Comparison of ENCODE assay signal across 8 mouse cellular contexts in the genomic region with DNA sequence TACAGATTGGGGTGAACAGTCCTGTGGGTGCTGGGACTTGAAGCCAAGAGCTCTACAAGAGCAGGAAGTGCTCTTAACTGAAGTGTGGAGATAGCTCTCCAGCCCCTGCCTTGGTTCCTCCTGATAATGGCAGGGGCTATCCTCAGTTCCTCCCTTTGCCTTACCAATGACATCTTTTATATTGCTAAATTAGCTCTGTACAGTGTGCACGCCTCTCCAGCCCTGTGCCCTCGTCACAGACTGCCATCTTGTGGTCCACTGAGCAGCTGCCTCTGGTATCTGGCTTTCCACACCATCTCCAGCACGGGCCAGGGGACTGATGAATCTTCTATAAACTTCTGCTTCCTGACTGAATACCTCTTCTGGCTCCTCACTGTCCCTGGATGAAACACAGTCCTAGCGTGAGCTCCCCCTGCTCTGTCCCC. TPM values are rescaled to one million over a fixed set of nuclear protein-coding genes. Genes with fewer than 3 reads are reported as not detected.
DNase-seq lines count a peak whose midpoint lies in the region; ATAC-seq and TF ChIP-seq lines count a peak whose summit lies in the region.

No protein-coding gene starts in this region.

- H3K4me3 ChIP-seq in MEL (ENCODE audit: control insufficient read depth in 1 of 2, insufficient read depth in 1 of 2, low read depth in 2 of 2, low read length in 2 of 2): peak overlapping the region; percentile 30 to 50
- no peak overlapping the region for H3K4me3 ChIP-seq in forebrain, embryonic 11.5 days (ENCODE audit: low read depth, low read length)
- no peak overlapping the region for H3K4me3 ChIP-seq in heart, postnatal 0 days (ENCODE audit: low read depth, low read length)
- no peak overlapping the region for H3K4me3 ChIP-seq in liver, embryonic 16.5 days (ENCODE audit: low read depth, low read length)
- H3K4me3 ChIP-seq in neural tube, embryonic 13.5 days: no peak overlapping the region

- peaks cover 0 to 35% of the 10 kb centered on the region in 2 experiments; a peak in 2 of 4 replicates for H3K36me3 ChIP-seq in MEL (ENCODE audit: control insufficient read depth in 1 of 2, insufficient read depth in 2 of 2, low read length in 2 of 2)
- no peaks in the 10 kb centered on the region for H3K36me3 ChIP-seq in forebrain, embryonic 11.5 days (ENCODE audit: control insufficient read depth, insufficient read depth, low read length)
- no peaks in the 10 kb centered on the region for H3K36me3 ChIP-seq in heart, postnatal 0 days (replicated peaks; ENCODE audit: control insufficient read depth, insufficient read depth, low read length)
- H3K36me3 ChIP-seq in liver, embryonic 16.5 days (ENCODE audit: control insufficient read depth, insufficient read depth): no peaks in the 10 kb centered on the region
- no peaks in the 10 kb centered on the region for H3K36me3 ChIP-seq in neural tube, embryonic 13.5 days

- peak; percentile 95 for DNase-seq in MEL (ENCODE audit: low read depth, low spot score)
- peak; percentile 61 for DNase-seq in adrenal gland, postnatal 25 days
- DNase-seq in forebrain, embryonic 11.5 days (ENCODE audit: low spot score): peak; percentile 74
- no peak for DNase-seq in heart, postnatal 0 days (ENCODE audit: low spot score)
- peak; percentile 67 for DNase-seq in layer of hippocampus, adult 11-12 months (ENCODE audit: low spot score)
- DNase-seq in B cell, adult 2 months: no peak

- no peak overlapping the region for H3K4me2 ChIP-seq in forebrain, embryonic 11.5 days (ENCODE audit: low read depth, low read length, severe bottlenecking)
- H3K4me2 ChIP-seq in heart, postnatal 0 days (ENCODE audit: low read depth, low read length): no peak overlapping the region
- no peak overlapping the region for H3K4me2 ChIP-seq in liver, embryonic 16.5 days (ENCODE audit: low read depth, low read length)
- no peak overlapping the region for H3K4me2 ChIP-seq in neural tube, embryonic 13.5 days

- H3K4me1 ChIP-seq in MEL (ENCODE audit: control insufficient read depth in 1 of 2, insufficient read depth in 2 of 2, low read length in 2 of 2): peaks cover 20 to 50% of the 10 kb centered on the region in 2 experiments
- H3K4me1 ChIP-seq in forebrain, embryonic 11.5 days (replicated peaks; ENCODE audit: control insufficient read depth, insufficient read depth, low read length): no peaks in the 10 kb centered on the region
- 0 out of 2 replicates have a peak, but pooled peaks cover 4% of the 10 kb centered on the region for H3K4me1 ChIP-seq in heart, postnatal 0 days (ENCODE audit: control insufficient read depth, insufficient read depth)
- H3K4me1 ChIP-seq in liver, embryonic 16.5 days (ENCODE audit: control insufficient read depth, low read depth, low read length): peaks cover 21% of the 10 kb centered on the region
- H3K4me1 ChIP-seq in neural tube, embryonic 13.5 days (replicated peaks): peaks cover 18% of the 10 kb centered on the region

- peak; percentile 63 to 91 (median 83) for TF ChIP-seq CTCF in MEL (IDR thresholded peaks at IDR 0.05 in 2 of 3, conservative IDR thresholded peaks at IDR 0.05 in 1 of 3; ENCODE audit: control insufficient read depth in 1 of 3, insufficient read depth in 1 of 3, low read depth in 2 of 3, low read length in 3 of 3, poor library complexity in 1 of 3, severe bottlenecking in 1 of 3)
- peak; percentile 83 for TF ChIP-seq CTCF in heart, postnatal 0 days (IDR thresholded peaks at IDR 0.05; ENCODE audit: low read depth)

- peak overlapping the region; percentile 78 for H3K27ac ChIP-seq in MEL (ENCODE audit: control insufficient read depth, low read depth, low read length)
- no peak overlapping the region for H3K27ac ChIP-seq in forebrain, embryonic 11.5 days (ENCODE audit: low read depth, low read length)
- H3K27ac ChIP-seq in heart, postnatal 0 days (ENCODE audit: low read depth): no peak overlapping the region
- H3K27ac ChIP-seq in liver, embryonic 16.5 days (ENCODE audit: low read length): peak overlapping the region; percentile 8; the same call in 1 of the 2 replicates
- H3K27ac ChIP-seq in neural tube, embryonic 13.5 days (replicated peaks): no peak overlapping the region

- H3K79me2 ChIP-seq in MEL (ENCODE audit: control insufficient read depth, insufficient read depth, low read length, poor library complexity): no peaks in the 10 kb centered on the region

- no peak; a peak in 1 of 4 replicates for TF ChIP-seq POLR2A in MEL (IDR thresholded peaks at IDR 0.05; ENCODE audit: control insufficient read depth in 1 of 2, insufficient read depth in 1 of 2, low read depth in 1 of 2, low read length in 2 of 2, poor library complexity in 1 of 2)

- 38% methylated on average over 4 of the region's 4 CpGs for WGBS in forebrain, embryonic 11.5 days
- WGBS in heart, postnatal 0 days: 25% methylated on average over 4 of the region's 4 CpGs
- WGBS in liver, embryonic 16.5 days (ENCODE audit: insufficient replicate concordance): 11% methylated on average over 4 of the region's 4 CpGs
- whole genome bisulfite sequencing in neural tube, embryonic 13.5 days: 37% methylated on average over 4 of the region's 4 CpGs

- TF ChIP-seq EP300 in MEL (IDR thresholded peaks at IDR 0.05; ENCODE audit: low read depth in 1 of 2, low read length in 2 of 2): peak; percentile 79 to 83
- no peak for TF ChIP-seq EP300 in heart, postnatal 0 days (IDR thresholded peaks at IDR 0.05; ENCODE audit: low read depth)

- H3K9ac ChIP-seq in MEL (ENCODE audit: control insufficient read depth, low read depth, low read length, poor library complexity, severe bottlenecking): peak overlapping the region; percentile 60
- H3K9ac ChIP-seq in forebrain, embryonic 11.5 days (ENCODE audit: low read length): no peak overlapping the region
- no peak overlapping the region for H3K9ac ChIP-seq in heart, postnatal 0 days (replicated peaks; ENCODE audit: low read depth, low read length)
- H3K9ac ChIP-seq in liver, embryonic 16.5 days (ENCODE audit: low read depth, low read length): no peak overlapping the region
- no peak overlapping the region for H3K9ac ChIP-seq in neural tube, embryonic 13.5 days

- ATAC-seq in forebrain, embryonic 11.5 days (replicated peaks; ENCODE audit: low FRiP score): peak; percentile 46; the same call in 1 of the 2 replicates
- ATAC-seq in heart, postnatal 0 days (ENCODE audit: insufficient read depth, low read depth): peak; percentile 81; the same call in 1 of the 2 replicates
- ATAC-seq in liver, embryonic 16.5 days (ENCODE audit: low read depth): peak; percentile 60
- ATAC-seq in neural tube, embryonic 13.5 days (ENCODE audit: low read depth): peak; percentile 89

- H3K27me3 ChIP-seq in MEL (ENCODE audit: control insufficient read depth in 1 of 2, insufficient read depth in 2 of 2, low read length in 2 of 2): no peaks in the 10 kb centered on the region
- H3K27me3 ChIP-seq in forebrain, embryonic 11.5 days (ENCODE audit: control insufficient read depth, insufficient read depth, low read length): no peaks in the 10 kb centered on the region
- 0 out of 2 replicates have a peak, but pooled peaks cover 9% of the 10 kb centered on the region for H3K27me3 ChIP-seq in heart, postnatal 0 days (ENCODE audit: control insufficient read depth, insufficient read depth, low read length)
- no peaks in the 10 kb centered on the region for H3K27me3 ChIP-seq in liver, embryonic 16.5 days (ENCODE audit: control insufficient read depth, insufficient read depth, low read depth, low read length)
- peaks cover 24% of the 10 kb centered on the region for H3K27me3 ChIP-seq in neural tube, embryonic 13.5 days

- no peaks in the 10 kb centered on the region for H3K9me3 ChIP-seq in MEL (replicated peaks; ENCODE audit: insufficient read depth, low read length)
- no peaks in the 10 kb centered on the region for H3K9me3 ChIP-seq in forebrain, embryonic 11.5 days (ENCODE audit: control insufficient read depth, low read length)
- H3K9me3 ChIP-seq in heart, postnatal 0 days (replicated peaks; ENCODE audit: control insufficient read depth, low read length): no peaks in the 10 kb centered on the region
- no peaks in the 10 kb centered on the region for H3K9me3 ChIP-seq in liver, embryonic 16.5 days (replicated peaks; ENCODE audit: control insufficient read depth, low read length)
- H3K9me3 ChIP-seq in neural tube, embryonic 13.5 days: no peaks in the 10 kb centered on the region

- TF ChIP-seq RAD21 in MEL (IDR thresholded peaks at IDR 0.05; ENCODE audit: low read depth, low read length): peak; percentile 90

TF ChIP-seq in MEL, 35 proteins besides CTCF, POLR2A, EP300 and RAD21 (continues in another document):
- TF ChIP-seq SMC3 (IDR thresholded peaks at IDR 0.05; ENCODE audit: low read depth, low read length): peak; percentile 82
- TF ChIP-seq ZMIZ1 (IDR thresholded peaks at IDR 0.05; ENCODE audit: low read depth, low read length): 0 out of 2 replicates have a peak, but pooled peaks have one; percentile 29
- no peak for TF ChIP-seq USF1 (IDR thresholded peaks at IDR 0.05; ENCODE audit: low read depth, low read length)
- no peak for TF ChIP-seq CHD2 (IDR thresholded peaks at IDR 0.05; ENCODE audit: low read length)
- no peak for TF ChIP-seq MAFK (IDR thresholded peaks at IDR 0.05; ENCODE audit: borderline replicate concordance, low read depth, low read length)
- no peak for TF ChIP-seq ZKSCAN1 (IDR thresholded peaks at IDR 0.05; ENCODE audit: low read depth, low read length)

RNA-seq across cellular contexts. Expression of gene Pyroxd2, which starts 8.4 kb away (rescaled TPM):
- 2.7 and 4.1 TPM in 2 replicates for total RNA-seq in MEL (2012; rRNA removed)
- polyA plus RNA-seq in MEL (2012; ENCODE audit: insufficient read depth in 1 of 2, insufficient read length in 2 of 2, low read depth in 1 of 2, low replicate concordance in 2 of 2, missing spikeins in 1 of 2): 10 to 100 TPM in 1 of 2 experiments, not detected in 1; 17.0 TPM
- 40.1 and 47.5 TPM in 2 replicates for total RNA-seq in adrenal gland, postnatal 25 days (2021)
- polyA plus RNA-seq in forebrain, embryonic 11.5 days (2014; fragmentation: Nextera tagmentation; extraction: Ambion mirVana): 0.52 and 0.53 TPM in 2 replicates
- total RNA-seq in heart, postnatal 0 days (2014; rRNA removed; ENCODE audit: low replicate concordance): 1.1 and 3.7 TPM in 2 replicates
- 3.3 and 3.5 TPM in 2 replicates for polyA plus RNA-seq in heart, postnatal 0 days (2015; fragmentation: Nextera tagmentation; extraction: Ambion mirVana)
- polyA plus RNA-seq in liver, embryonic 16.5 days (2015; fragmentation: Nextera tagmentation; extraction: Ambion mirVana): 4.5 and 5.6 TPM in 2 replicates
- polyA plus RNA-seq in neural tube, embryonic 13.5 days (2015; fragmentation: Nextera tagmentation; extraction: Ambion mirVana): 1.5 and 2.3 TPM in 2 replicates

RNA-seq across cellular contexts. Expression of gene Hps1, which starts 35.6 kb away (rescaled TPM):
- 20.0 and 22.6 TPM in 2 replicates for total RNA-seq in MEL (2012; rRNA removed)
- polyA plus RNA-seq in MEL (2012; ENCODE audit: insufficient read depth in 1 of 2, insufficient read length in 2 of 2, low read depth in 1 of 2, low replicate concordance in 2 of 2, missing spikeins in 1 of 2): 10 to 100 TPM in 1 of 2 experiments, not detected in 1; 43.3 TPM
- total RNA-seq in adrenal gland, postnatal 25 days (2021): 25.2 and 30.3 TPM in 2 replicates
- polyA plus RNA-seq in forebrain, embryonic 11.5 days (2014; fragmentation: Nextera tagmentation; extraction: Ambion mirVana): 17.2 TPM in 2 replicates
- 6.6 and 9.4 TPM in 2 replicates for total RNA-seq in heart, postnatal 0 days (2014; rRNA removed; ENCODE audit: low replicate concordance)
- 2.4 and 3.2 TPM in 2 replicates for polyA plus RNA-seq in heart, postnatal 0 days (2015; fragmentation: Nextera tagmentation; extraction: Ambion mirVana)
- polyA plus RNA-seq in liver, embryonic 16.5 days (2015; fragmentation: Nextera tagmentation; extraction: Ambion mirVana): 6.0 and 6.2 TPM in 2 replicates
- polyA plus RNA-seq in neural tube, embryonic 13.5 days (2015; fragmentation: Nextera tagmentation; extraction: Ambion mirVana): 12.5 and 13.5 TPM in 2 replicates

Comparison
In these comparisons a context has a peak if more than half of its experiments do, and no peak if none do; other contexts are left out.
1. DNase-seq: peak in MEL (single experiment), adrenal gland, postnatal 25 days (single experiment), forebrain, embryonic 11.5 days (single experiment) and layer of hippocampus, adult 11-12 months (single experiment); none in heart, postnatal 0 days (single experiment) and B cell, adult 2 months (0 of 2).
2. H3K27ac ChIP-seq: peak in MEL (single experiment) and liver, embryonic 16.5 days (single experiment); none in forebrain, embryonic 11.5 days (single experiment), heart, postnatal 0 days (single experiment) and neural tube, embryonic 13.5 days (single experiment).
3. H3K4me3 ChIP-seq: peak in MEL (2 of 2); none in forebrain, embryonic 11.5 days (single experiment), heart, postnatal 0 days (single experiment), liver, embryonic 16.5 days (single experiment) and neural tube, embryonic 13.5 days (single experiment).
4. Peak in every context shown above with its lines, with median percentiles within 50 percentile points of each other: ATAC-seq.